Mouse (Mus musculus): ENCODE measurements around the gene Aifm1. TPM values are rescaled to one million over a fixed set of nuclear protein-coding genes. Genes with fewer than 3 reads are reported as not detected.

Gene Aifm1
- polyA plus RNA-seq, 1 experiment from 2014 or later = 68.9 TPM

DNA sequence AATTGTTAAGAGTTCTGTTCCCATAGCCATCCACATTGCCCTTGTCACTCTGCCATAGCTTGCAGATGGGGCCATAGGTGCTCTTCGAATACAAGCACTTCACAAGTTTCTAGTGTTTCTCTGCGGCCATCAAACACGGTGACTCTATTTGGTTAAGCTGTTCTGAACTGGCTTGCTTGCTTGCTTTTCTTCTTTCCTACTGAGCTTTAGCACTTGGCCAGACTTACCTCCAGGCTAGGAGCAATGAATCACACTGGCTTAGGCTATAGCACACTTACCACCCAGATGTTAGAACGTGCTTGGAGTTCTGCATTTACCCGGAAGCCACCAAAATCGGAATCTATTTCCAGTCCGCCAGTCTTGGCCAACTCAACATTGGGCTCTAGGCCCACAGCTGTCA lies 31.7 kb downstream of the Aifm1 start:
- 89% methylated on average over 7 of the region's 7 CpGs for WGBS
- no peaks in the 10 kb centered on the region for H3K9me3 ChIP-seq (ENCODE audit: control insufficient read depth)
- H3K27ac ChIP-seq (ENCODE audit: low read depth, low read length) = no peak overlapping the region
- TF ChIP-seq CTCF (IDR thresholded peaks at IDR 0.05; ENCODE audit: low read depth) = no peak
- no peaks in the 10 kb centered on the region for H3K36me3 ChIP-seq (ENCODE audit: control insufficient read depth, insufficient read depth)
- no peak overlapping the region for H3K9ac ChIP-seq (ENCODE audit: low read depth, low read length)
- H3K4me3 ChIP-seq (ENCODE audit: low read depth, low read length) = no peak overlapping the region
- H3K27me3 ChIP-seq (replicated peaks; ENCODE audit: control insufficient read depth, insufficient read depth, low read length) = no peaks in the 10 kb centered on the region
- ATAC-seq = no peak
- H3K4me1 ChIP-seq (replicated peaks; ENCODE audit: control insufficient read depth, insufficient read depth, low read length) = no peaks in the 10 kb centered on the region
- no peak overlapping the region for H3K4me2 ChIP-seq (replicated peaks; ENCODE audit: low read depth)

GRCm38 (mm10) chrX:48481095-48481494 lies 32.3 kb downstream of the Aifm1 start:
- Histone ChIP-seq H3K27me3 (replicated peaks; ENCODE audit: control insufficient read depth, insufficient read depth, low read length) (no peaks in the 10 kb centered on the region), H3K4me2 (replicated peaks; ENCODE audit: low read depth) (no peak overlapping the region), H3K27ac (ENCODE audit: low read depth, low read length) (no peak overlapping the region), H3K9ac (ENCODE audit: low read depth, low read length) (no peak overlapping the region), H3K4me3 (ENCODE audit: low read depth, low read length) (no peak overlapping the region), H3K4me1 (replicated peaks; ENCODE audit: control insufficient read depth, insufficient read depth, low read length) (no peaks in the 10 kb centered on the region), H3K36me3 (ENCODE audit: control insufficient read depth, insufficient read depth) (no peaks in the 10 kb centered on the region), H3K9me3 (ENCODE audit: control insufficient read depth) (no peaks in the 10 kb centered on the region)
- WGBS = 73% methylated on average over 4 of the region's 4 CpGs
- TF ChIP-seq CTCF (IDR thresholded peaks at IDR 0.05; ENCODE audit: low read depth) = no peak
- no peak for ATAC-seq

GRCm38 (mm10) chrX:48467355-48467946 lies 45.9 kb downstream of the Aifm1 start:
- Histone ChIP-seq H3K9ac (ENCODE audit: low read depth, low read length) (no peak overlapping the region), H3K4me2 (replicated peaks; ENCODE audit: low read depth) (no peak overlapping the region), H3K27ac (ENCODE audit: low read depth, low read length) (0 out of 2 replicates have a peak overlapping the region, but pooled peaks have one; percentile 15), H3K9me3 (ENCODE audit: control insufficient read depth) (no peaks in the 10 kb centered on the region), H3K4me1 (replicated peaks; ENCODE audit: control insufficient read depth, insufficient read depth, low read length) (no peaks in the 10 kb centered on the region), H3K36me3 (ENCODE audit: control insufficient read depth, insufficient read depth) (no peaks in the 10 kb centered on the region), H3K4me3 (ENCODE audit: low read depth, low read length) (no peak overlapping the region), H3K27me3 (replicated peaks; ENCODE audit: control insufficient read depth, insufficient read depth, low read length) (no peaks in the 10 kb centered on the region)
- 58% methylated on average over 3 of the region's 3 CpGs for WGBS
- ATAC-seq = peak; percentile 74
- no peak for TF ChIP-seq CTCF (IDR thresholded peaks at IDR 0.05; ENCODE audit: low read depth)

GRCm38 (mm10) chrX:48466174-48466573 lies 47.2 kb downstream of the Aifm1 start:
- Histone ChIP-seq H3K27ac (ENCODE audit: low read depth, low read length) (0 out of 2 replicates have a peak overlapping the region, but pooled peaks have one; percentile 15), H3K4me3 (ENCODE audit: low read depth, low read length) (no peak overlapping the region), H3K9me3 (ENCODE audit: control insufficient read depth) (no peaks in the 10 kb centered on the region), H3K4me2 (replicated peaks; ENCODE audit: low read depth) (no peak overlapping the region), H3K4me1 (replicated peaks; ENCODE audit: control insufficient read depth, insufficient read depth, low read length) (no peaks in the 10 kb centered on the region), H3K27me3 (replicated peaks; ENCODE audit: control insufficient read depth, insufficient read depth, low read length) (no peaks in the 10 kb centered on the region), H3K36me3 (ENCODE audit: control insufficient read depth, insufficient read depth) (no peaks in the 10 kb centered on the region), H3K9ac (ENCODE audit: low read depth, low read length) (no peak overlapping the region)
- peak; percentile 65 for ATAC-seq
- WGBS = 50% methylated on average over 2 of the region's 2 CpGs
- no peak for TF ChIP-seq CTCF (IDR thresholded peaks at IDR 0.05; ENCODE audit: low read depth)

DNA sequence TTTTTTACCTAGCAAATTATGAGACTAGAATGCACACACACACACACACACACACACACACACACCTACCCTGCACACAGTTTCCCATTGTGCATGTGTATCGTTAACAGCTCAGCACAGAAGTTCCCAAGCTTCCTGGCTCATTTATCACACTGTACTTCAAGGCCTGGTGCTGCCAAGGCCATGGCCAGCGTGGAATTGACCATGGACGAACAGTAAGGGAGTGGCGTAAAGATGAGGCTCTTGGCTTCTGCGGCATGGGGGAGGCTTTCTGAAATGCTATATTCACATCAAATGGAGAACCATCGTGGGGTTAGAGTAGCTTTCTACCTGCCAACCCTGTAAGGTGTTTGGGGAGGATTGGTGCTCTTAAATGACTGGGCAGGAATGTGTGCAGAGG lies 48.9 kb downstream of the Aifm1 start:
- Histone ChIP-seq H3K4me2 (replicated peaks; ENCODE audit: low read depth) (no peak overlapping the region), H3K27me3 (replicated peaks; ENCODE audit: control insufficient read depth, insufficient read depth, low read length) (no peaks in the 10 kb centered on the region), H3K9ac (ENCODE audit: low read depth, low read length) (no peak overlapping the region), H3K4me3 (ENCODE audit: low read depth, low read length) (no peak overlapping the region), H3K9me3 (ENCODE audit: control insufficient read depth) (no peaks in the 10 kb centered on the region), H3K4me1 (replicated peaks; ENCODE audit: control insufficient read depth, insufficient read depth, low read length) (no peaks in the 10 kb centered on the region), H3K27ac (ENCODE audit: low read depth, low read length) (no peak overlapping the region), H3K36me3 (ENCODE audit: control insufficient read depth, insufficient read depth) (no peaks in the 10 kb centered on the region)
- no peak for TF ChIP-seq CTCF (IDR thresholded peaks at IDR 0.05; ENCODE audit: low read depth)
- no peak for ATAC-seq
- WGBS = 91% methylated on average over 6 of the region's 6 CpGs

GRCm38 (mm10) chrX:48463636-48464035 lies 49.7 kb downstream of the Aifm1 start:
- H3K36me3 ChIP-seq (ENCODE audit: control insufficient read depth, insufficient read depth) = no peaks in the 10 kb centered on the region
- H3K4me2 ChIP-seq (replicated peaks; ENCODE audit: low read depth) = 0 out of 2 replicates have a peak overlapping the region, but pooled peaks have one; percentile 67
- H3K9me3 ChIP-seq (ENCODE audit: control insufficient read depth) = no peaks in the 10 kb centered on the region
- H3K4me3 ChIP-seq (ENCODE audit: low read depth, low read length) = no peak overlapping the region
- no peak overlapping the region for H3K9ac ChIP-seq (ENCODE audit: low read depth, low read length)
- H3K27ac ChIP-seq (ENCODE audit: low read depth, low read length) = no peak overlapping the region
- no peak for ATAC-seq
- WGBS = 87% methylated on average over 4 of the region's 4 CpGs
- no peak for TF ChIP-seq CTCF (IDR thresholded peaks at IDR 0.05; ENCODE audit: low read depth)
- no peaks in the 10 kb centered on the region for H3K27me3 ChIP-seq (replicated peaks; ENCODE audit: control insufficient read depth, insufficient read depth, low read length)
- no peaks in the 10 kb centered on the region for H3K4me1 ChIP-seq (replicated peaks; ENCODE audit: control insufficient read depth, insufficient read depth, low read length)

Measured in intestine, postnatal 0 days (tissue).